Mouse (Mus musculus): Measurements from ENCODE around the gene Upf3a.
A peak's percentile ranks its signal among the peaks of the same experiment; 100 is the strongest.

GRCm38 (mm10) chr8:13785764-13786299 is 417 bp downstream of the Upf3a start:
- TF ChIP-seq CHD2 (IDR thresholded peaks at IDR 0.05; ENCODE audit: low read depth, low read length) (peak; percentile 88), ZC3H11A (IDR thresholded peaks at IDR 0.05; ENCODE audit: borderline replicate concordance, low read depth, low read length) (0 out of 2 replicates have a peak, but pooled peaks have one; percentile 8), MAFK (IDR thresholded peaks at IDR 0.05; ENCODE audit: insufficient read depth, low read depth, low read length) (no peak), ZNF384 (IDR thresholded peaks at IDR 0.05; ENCODE audit: low read depth, low read length) (no peak), HCFC1 (IDR thresholded peaks at IDR 0.05; ENCODE audit: borderline replicate concordance, insufficient read depth, low read length) (0 out of 2 replicates have a peak, but pooled peaks have one; percentile 10)
